Mouse (Mus musculus) kidney, adult 2 months (tissue): ENCODE results near the gene Sgip1. TPM values are rescaled to one million over a fixed set of nuclear protein-coding genes. Genes with fewer than 3 reads are reported as not detected.

Experiments used
- DNase-seq: peaks from one replicate; pipeline ENCODE4 v3.0.0; 2021
- H3K27ac ChIP-seq: fragments of 200-500 bp; 2 replicates; pipeline ENCODE4 v1.5.1; 2012; ENCODE audit warnings: low read depth, low read length, control low read depth, inconsistent platforms; ENCODE audit not compliant: insufficient read depth
- H3K27me3 ChIP-seq: fragments of 200-500 bp; replicated peaks from 2 replicates; pipeline ENCODE4 v1.6.1; 2012; ENCODE audit warnings: mild to moderate bottlenecking, moderate library complexity, low read length, inconsistent platforms; ENCODE audit not compliant: control insufficient read depth, insufficient read depth
- H3K36me3 ChIP-seq: fragments of 200-500 bp; 2 replicates; pipeline ENCODE4 v1.6.1; 2012; ENCODE audit warnings: mild to moderate bottlenecking, moderate library complexity, low read length, inconsistent platforms; ENCODE audit not compliant: control insufficient read depth, insufficient read depth
- H3K4me1 ChIP-seq: fragments of 200-500 bp; 2 replicates; pipeline ENCODE4 v1.6.1; 2011; ENCODE audit warnings: low read length; ENCODE audit not compliant: control insufficient read depth, insufficient read depth
- H3K4me3 ChIP-seq: fragments of 200-500 bp; 2 replicates; pipeline ENCODE4 v1.5.1; 2011; ENCODE audit warnings: mild to moderate bottlenecking, low read depth, low read length, control low read depth; ENCODE audit not compliant: insufficient read depth
- CTCF ChIP-seq: fragments of 200-500 bp; conservative IDR thresholded peaks from 2 replicates; pipeline ENCODE4 v1.5.1; 2011; ENCODE audit warnings: low read depth, mild to moderate bottlenecking, control low read depth, low read length, moderate library complexity, mixed read lengths; ENCODE audit not compliant: insufficient read depth, insufficient read length
- POLR2A ChIP-seq: fragments of 200-500 bp; IDR thresholded peaks from one replicate; pipeline ENCODE4 v1.6.1; 2011; ENCODE audit warnings: low read depth, low read length, control low read depth
- WGBS: fragments of 180-500 bp; shearing (Covaris S2); methylation state at CpG from one replicate; pipeline ENCODE4 v1.1.7; 2018; 5-methylcytosine and 5-hydroxymethylcytosine counted together
- polyA plus RNA-seq: library from polyadenylated mRNA; depleted of rRNA; stranded (reverse); fragments of >200 nt; gene quantifications from 2 replicates; pipeline ENCODE4 v1.2.3, GENCODE M21; 2012

The Sgip1 gene
- polyA plus RNA-seq, 1 experiment, result 1.1 TPM

GRCm38 (mm10) chr4:102801936-102802335 is 60.8 kb downstream of the Sgip1 start:
- no peak overlapping the region for H3K4me3 ChIP-seq
- 93% methylated on average over 4 of the region's 4 CpGs for WGBS
- H3K36me3 ChIP-seq, result no peaks in the 10 kb centered on the region
- DNase-seq, result no peak
- TF ChIP-seq POLR2A, result no peak
- TF ChIP-seq CTCF, result no peak
- no peaks in the 10 kb centered on the region for H3K27me3 ChIP-seq
- no peaks in the 10 kb centered on the region for H3K4me1 ChIP-seq
- no peak overlapping the region for H3K27ac ChIP-seq

- H3K27ac ChIP-seq, result no peak overlapping the region
- no peaks in the 10 kb centered on the region for H3K36me3 ChIP-seq
- H3K4me1 ChIP-seq, result no peaks in the 10 kb centered on the region
- 55% methylated on average over 5 of the region's 5 CpGs for WGBS
- TF ChIP-seq POLR2A, result no peak
- no peak for TF ChIP-seq CTCF
- no peaks in the 10 kb centered on the region for H3K27me3 ChIP-seq
- no peak for DNase-seq
- H3K4me3 ChIP-seq, result no peak overlapping the region
These were observed 63.5 kb downstream of the Sgip1 start for GRCm38 (mm10) chr4:102804611-102805010.

- DNase-seq, result no peak
These were observed 65.9 kb downstream of the Sgip1 start for GRCm38 (mm10) chr4:102806987-102807386.

GRCm38 (mm10) chr4:102808258-102808657 is 67.2 kb downstream of the Sgip1 start:
- Histone ChIP-seq H3K27ac (no peak overlapping the region), H3K4me3 (no peak overlapping the region), H3K27me3 (no peaks in the 10 kb centered on the region), H3K4me1 (no peaks in the 10 kb centered on the region), H3K36me3 (no peaks in the 10 kb centered on the region)
- TF ChIP-seq CTCF (no peak), POLR2A (no peak)
- DNase-seq, result no peak

More at GRCm38 (mm10) chr4:102806987-102807386, 65.9 kb downstream of the Sgip1 start:
- H3K4me3 ChIP-seq, result no peak overlapping the region
- no peaks in the 10 kb centered on the region for H3K36me3 ChIP-seq
- TF ChIP-seq CTCF, result no peak
- no peak for TF ChIP-seq POLR2A
- WGBS, result 91% methylated on average over 3 of the region's 3 CpGs
- no peak overlapping the region for H3K27ac ChIP-seq
- H3K4me1 ChIP-seq, result no peaks in the 10 kb centered on the region
- no peaks in the 10 kb centered on the region for H3K27me3 ChIP-seq

GRCm38 (mm10) chr4:102809296-102809695 is 68.2 kb downstream of the Sgip1 start:
- Histone ChIP-seq H3K36me3 (no peaks in the 10 kb centered on the region), H3K4me1 (no peaks in the 10 kb centered on the region)
- 77% methylated on average over 4 of the region's 4 CpGs for WGBS

GRCm38 (mm10) chr4:102810277-102810676 is 69.2 kb downstream of the Sgip1 start:
- DNase-seq, result no peak
- Histone ChIP-seq H3K36me3 (no peaks in the 10 kb centered on the region), H3K27me3 (no peaks in the 10 kb centered on the region), H3K27ac (no peak overlapping the region), H3K4me3 (no peak overlapping the region), H3K4me1 (no peaks in the 10 kb centered on the region)
- TF ChIP-seq POLR2A, result no peak
- TF ChIP-seq CTCF, result no peak
- WGBS, result 90% methylated on average over 1 of the region's 1 CpGs

More at GRCm38 (mm10) chr4:102809296-102809695, 68.2 kb downstream of the Sgip1 start:
- Histone ChIP-seq H3K4me3 (no peak overlapping the region), H3K27ac (no peak overlapping the region), H3K27me3 (no peaks in the 10 kb centered on the region)
- DNase-seq, result no peak
- TF ChIP-seq CTCF (no peak), POLR2A (no peak)

- H3K4me1 ChIP-seq, result no peaks in the 10 kb centered on the region
- TF ChIP-seq POLR2A, result no peak
- no peak for TF ChIP-seq CTCF
- DNase-seq, result no peak
- 51% methylated on average over 9 of the region's 9 CpGs for WGBS
- H3K4me3 ChIP-seq, result no peak overlapping the region
- H3K27ac ChIP-seq, result no peak overlapping the region
- no peaks in the 10 kb centered on the region; the same call in 1 of the 2 replicates for H3K27me3 ChIP-seq
- no peaks in the 10 kb centered on the region for H3K36me3 ChIP-seq
These were observed 70.1 kb downstream of the Sgip1 start for GRCm38 (mm10) chr4:102811007-102811805.
